Mouse (Mus musculus) embryonic facial prominence, embryonic 13.5 days (tissue): ENCODE measurements around the gene Cdc42ep2. TPM values are rescaled to one million over a fixed set of nuclear protein-coding genes. Genes with fewer than 3 reads are reported as not detected.

Source experiments
- ATAC-seq: fragments of 200-750 bp; cut with Nextera tagmentation; 2 replicates; pipeline ENCODE4 v1.8.0; 2017; ENCODE audit warnings: low read depth; ENCODE audit not compliant: insufficient number of reproducible peaks, insufficient read depth, low FRiP score, low TSS enrichment
- H3K27ac ChIP-seq: fragments of 300-500 bp; sonication (generic); 2 replicates; pipeline ENCODE4 v1.5.1; 2015; ENCODE audit warnings: moderate library complexity, mild to moderate bottlenecking, inconsistent platforms
- H3K27me3 ChIP-seq: fragments of 300-500 bp; sonication (generic); 2 replicates; pipeline ENCODE4 v1.6.1; 2015; ENCODE audit warnings: mild to moderate bottlenecking, inconsistent platforms
- H3K36me3 ChIP-seq: fragments of 300-500 bp; sonication (generic); 2 replicates; pipeline ENCODE4 v1.6.1; 2015; ENCODE audit warnings: mild to moderate bottlenecking, inconsistent platforms
- H3K4me1 ChIP-seq: fragments of 300-500 bp; sonication (generic); 2 replicates; pipeline ENCODE4 v1.6.1; 2015; ENCODE audit warnings: inconsistent platforms
- H3K4me2 ChIP-seq: fragments of 300-500 bp; sonication (generic); 2 replicates; pipeline ENCODE4 v1.6.1; 2015; ENCODE audit warnings: moderate library complexity, mild to moderate bottlenecking, inconsistent platforms
- H3K4me3 ChIP-seq: fragments of 300-500 bp; sonication (generic); 2 replicates; pipeline ENCODE4 v1.5.1; 2015; ENCODE audit warnings: mild to moderate bottlenecking, inconsistent platforms
- H3K9ac ChIP-seq: fragments of 300-500 bp; sonication (generic); 2 replicates; pipeline ENCODE4 v1.6.1; 2015; ENCODE audit warnings: mild to moderate bottlenecking, inconsistent platforms
- H3K9me3 ChIP-seq: fragments of 300-500 bp; sonication (generic); 2 replicates; pipeline ENCODE4 v1.6.1; 2016; ENCODE audit warnings: inconsistent platforms
- WGBS: fragments of 180-500 bp; shearing (Covaris S2); methylation state at CpG from one replicate; pipeline ENCODE4 v1.1.7; 2015; ENCODE audit warnings: mixed read lengths; 5-methylcytosine and 5-hydroxymethylcytosine counted together
- polyA plus RNA-seq: library from polyadenylated mRNA; unstranded; fragments of >200 nt; fragmentation: Nextera tagmentation; extraction: Ambion mirVana; gene quantifications from 2 replicates; pipeline ENCODE4 v1.2.1, GENCODE M21; 2015

The Cdc42ep2 gene
- polyA plus RNA-seq, 1 experiment from 2014 or later: 4.7 TPM

DNA sequence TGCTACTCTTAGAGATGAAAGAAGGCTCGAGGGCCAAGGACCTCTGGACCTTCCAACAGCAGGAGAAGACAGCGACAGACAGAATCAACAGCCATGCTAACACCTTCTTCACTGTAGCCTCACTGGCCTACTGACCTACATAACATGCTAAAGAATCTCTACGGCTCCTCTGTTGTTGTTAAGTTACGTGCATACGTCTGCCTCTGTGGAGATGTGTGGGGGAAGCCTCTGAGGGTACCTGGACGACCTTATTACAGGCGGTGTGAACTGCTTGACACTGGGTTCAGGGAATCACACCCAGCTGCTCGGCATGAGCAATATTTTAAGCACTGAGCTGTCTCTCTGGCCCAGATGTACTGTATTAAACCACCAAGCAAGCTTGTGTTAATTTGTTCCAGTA is 2.9 kb upstream of the Cdc42ep2 start:
- Histone ChIP-seq H3K9me3 (no peaks in the 10 kb centered on the region), H3K9ac (no peak overlapping the region), H3K36me3 (no peaks in the 10 kb centered on the region), H3K4me3 (no peak overlapping the region), H3K4me2 (no peak overlapping the region), H3K4me1 (peaks cover 51% of the 10 kb centered on the region), H3K27ac (no peak overlapping the region), H3K27me3 (peaks cover 11% of the 10 kb centered on the region)
- no peak for ATAC-seq
- WGBS: 57% methylated on average over 8 of the region's 8 CpGs

DNA sequence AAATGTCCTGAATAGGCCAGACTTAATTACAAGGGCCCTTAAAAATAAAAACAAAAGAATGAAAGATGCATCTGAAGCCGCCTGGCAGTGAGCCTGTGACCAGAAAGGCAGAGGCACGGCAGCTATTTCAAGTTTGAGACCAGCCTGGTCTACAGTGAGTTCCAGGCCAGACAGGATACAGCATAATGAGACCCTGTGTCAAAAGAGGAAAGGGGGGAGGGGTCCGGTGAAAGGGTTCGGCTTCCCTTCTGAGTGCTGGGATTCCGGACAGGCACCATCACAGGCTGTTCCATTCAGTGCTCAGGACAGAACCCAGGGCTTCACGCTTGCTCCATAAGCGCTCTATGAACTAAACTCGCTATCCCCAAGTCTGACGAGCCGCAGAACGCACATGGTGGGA is 2.4 kb upstream of the Cdc42ep2 start:
- no peak overlapping the region for H3K4me2 ChIP-seq
- ATAC-seq: no peak
- no peaks in the 10 kb centered on the region for H3K36me3 ChIP-seq
- H3K9me3 ChIP-seq: no peaks in the 10 kb centered on the region
- 61% methylated on average over 11 of the region's 11 CpGs for WGBS
- H3K9ac ChIP-seq: no peak overlapping the region
- peaks cover 54% of the 10 kb centered on the region for H3K4me1 ChIP-seq
- no peak overlapping the region for H3K4me3 ChIP-seq
- H3K27ac ChIP-seq: no peak overlapping the region
- peaks cover 11% of the 10 kb centered on the region for H3K27me3 ChIP-seq

DNA sequence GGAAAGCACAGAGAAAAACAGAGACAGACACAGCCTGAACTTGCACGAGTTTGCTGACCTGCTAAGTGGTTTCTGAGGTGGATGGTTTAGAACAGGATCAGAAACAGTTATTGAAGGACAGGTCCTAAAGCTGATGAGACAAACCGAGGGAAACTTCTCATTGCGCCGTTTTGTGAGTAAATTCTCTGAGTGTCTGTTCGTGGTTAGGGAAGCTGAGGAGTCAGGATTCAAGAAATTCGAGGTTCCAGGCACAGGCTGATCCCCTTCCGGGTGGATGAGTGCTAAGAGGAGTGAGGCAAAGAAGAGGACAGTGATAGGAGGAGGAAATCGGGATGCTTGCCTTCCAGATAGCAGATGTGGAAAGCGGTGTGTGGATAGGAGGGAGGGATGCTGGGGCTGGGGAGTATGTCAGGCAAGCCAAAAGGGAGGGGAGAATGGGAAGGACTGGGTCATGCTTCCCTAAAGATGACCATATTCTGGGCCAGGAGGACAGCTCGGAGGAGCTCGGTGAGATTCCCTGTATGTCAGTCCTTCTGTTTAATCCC is 767 bp upstream of the Cdc42ep2 start:
- ATAC-seq: no peak

DNA sequence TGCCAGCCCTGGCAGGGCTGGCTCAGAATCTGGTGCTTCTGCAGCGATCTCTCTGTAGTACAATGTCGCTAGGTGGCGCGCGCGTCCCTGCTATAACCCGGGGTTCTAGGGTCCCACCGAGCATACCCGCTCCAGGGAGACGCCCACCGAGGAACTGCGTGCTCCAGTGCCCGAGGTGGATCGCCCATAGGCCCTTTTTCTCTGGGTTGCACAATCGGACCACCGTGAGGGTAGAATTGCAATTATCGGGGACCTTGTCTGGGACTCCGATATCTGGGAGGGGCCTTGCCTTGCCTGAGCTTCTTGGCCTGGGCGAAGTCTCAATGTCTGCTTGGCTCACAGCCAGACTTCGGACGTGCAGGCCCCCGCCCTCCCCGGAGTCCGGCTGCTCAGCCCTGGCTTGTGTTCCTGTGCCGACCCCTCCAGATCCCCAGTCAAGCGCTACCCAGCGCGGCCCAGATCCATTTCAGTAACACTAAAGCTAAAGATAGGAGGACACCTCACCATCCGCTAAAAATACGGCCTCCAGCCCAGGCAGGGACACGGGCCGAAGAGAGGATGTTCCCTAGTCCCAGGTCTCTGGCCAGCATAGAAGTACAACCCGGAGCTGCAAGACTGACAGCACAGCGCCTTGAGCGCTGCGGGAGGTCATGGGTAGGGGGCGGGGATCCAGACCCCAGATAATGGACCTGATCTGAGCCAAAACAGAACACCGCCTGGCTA is 465 bp downstream of the Cdc42ep2 start:
- WGBS: under 1% methylated on average over 38 of the region's 38 CpGs
- peak overlapping the region; percentile 63 for H3K4me3 ChIP-seq
- no peaks in the 10 kb centered on the region for H3K9me3 ChIP-seq
- peak overlapping the region; percentile 68 for H3K27ac ChIP-seq
- peak; percentile 80 for ATAC-seq
- peaks cover 11% of the 10 kb centered on the region for H3K27me3 ChIP-seq
- no peaks in the 10 kb centered on the region for H3K36me3 ChIP-seq
- peaks cover 50% of the 10 kb centered on the region for H3K4me1 ChIP-seq
- H3K9ac ChIP-seq: peak overlapping the region; percentile 71
- H3K4me2 ChIP-seq: peak overlapping the region; percentile 95

More for the DNA sequence above, 767 bp upstream of the Cdc42ep2 start:
- Histone ChIP-seq H3K36me3 (no peaks in the 10 kb centered on the region), H3K4me2 (peak overlapping the region; percentile 95), H3K4me3 (peak overlapping the region; percentile 63), H3K4me1 (peaks cover 60% of the 10 kb centered on the region), H3K27ac (0 out of 2 replicates have a peak overlapping the region, but pooled peaks have one; percentile 68), H3K27me3 (peaks cover 11% of the 10 kb centered on the region), H3K9ac (peak overlapping the region; percentile 71; the same call in 1 of the 2 replicates), H3K9me3 (no peaks in the 10 kb centered on the region)
- 27% methylated on average over 11 of the region's 11 CpGs for WGBS

DNA sequence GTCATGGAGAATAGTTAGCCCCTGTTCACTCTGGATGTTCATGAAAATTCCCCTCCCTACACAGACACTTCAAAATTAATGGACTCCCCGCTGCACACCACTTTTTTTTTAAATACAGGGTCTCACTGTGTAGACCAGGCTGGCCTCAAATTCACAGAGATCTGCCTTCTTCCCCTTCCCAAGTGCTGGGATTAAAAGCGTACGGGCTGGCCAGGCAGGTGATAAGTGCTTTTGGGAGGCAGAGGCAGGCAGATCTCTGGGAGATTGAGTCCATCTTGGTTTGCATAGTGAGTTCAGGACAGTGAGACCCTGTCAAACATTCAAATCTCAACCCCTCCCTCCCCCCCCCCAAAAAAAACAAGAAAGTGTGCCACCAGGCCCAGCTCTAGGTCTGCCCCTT is 1.7 kb downstream of the Cdc42ep2 start:
- H3K27ac ChIP-seq: no peak overlapping the region
- H3K9ac ChIP-seq: no peak overlapping the region
- H3K4me1 ChIP-seq: peaks cover 38% of the 10 kb centered on the region
- no peaks in the 10 kb centered on the region for H3K9me3 ChIP-seq
- H3K36me3 ChIP-seq: peaks cover 5% of the 10 kb centered on the region
- 92% methylated on average over 3 of the region's 3 CpGs for WGBS
- peaks cover 11% of the 10 kb centered on the region for H3K27me3 ChIP-seq
- no peak for ATAC-seq
- H3K4me2 ChIP-seq: no peak overlapping the region
- no peak overlapping the region for H3K4me3 ChIP-seq

DNA sequence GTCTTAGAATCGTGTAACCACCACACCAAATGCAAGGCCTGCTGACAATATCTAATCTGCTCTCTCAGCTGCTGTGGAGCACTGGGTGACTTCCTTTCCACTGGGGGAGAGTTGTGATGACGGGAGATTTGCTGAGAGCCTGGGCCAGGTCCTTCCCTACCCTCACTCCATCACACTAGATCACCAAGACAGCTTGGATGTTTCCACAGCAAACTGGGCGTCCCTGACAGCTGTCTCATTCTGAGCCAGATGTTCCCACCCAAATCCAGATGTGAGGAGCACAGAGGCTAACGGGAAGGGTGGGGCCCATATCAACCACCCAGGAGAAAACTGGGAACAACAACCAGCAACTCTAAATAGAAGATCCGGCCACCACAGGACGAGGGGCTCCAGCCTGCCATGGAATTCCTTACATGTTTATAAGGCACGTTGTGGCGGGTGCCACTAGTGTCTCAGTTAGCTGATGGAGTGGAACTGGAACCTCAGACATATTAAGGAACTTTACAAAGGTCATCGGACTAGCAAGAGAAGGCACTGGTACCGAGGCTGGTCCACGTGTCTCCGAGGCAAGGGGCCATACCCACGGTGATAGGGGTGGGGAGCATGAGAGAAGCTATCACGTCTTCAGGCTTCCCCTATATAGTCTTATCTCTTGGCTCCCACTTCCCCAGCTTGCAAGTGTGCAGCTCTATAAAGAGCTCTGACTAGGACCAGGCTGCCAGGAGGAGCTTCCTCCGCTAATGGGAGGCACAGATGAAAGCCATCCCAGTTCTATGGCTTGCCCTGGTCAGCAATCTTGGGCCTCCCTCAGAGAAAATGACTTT is 2.3 kb downstream of the Cdc42ep2 start:
- Histone ChIP-seq H3K36me3 (peaks cover 11% of the 10 kb centered on the region), H3K27ac (no peak overlapping the region), H3K4me3 (no peak overlapping the region), H3K9ac (peak overlapping the region; percentile 59; the same call in 1 of the 2 replicates), H3K27me3 (peaks cover 11% of the 10 kb centered on the region), H3K9me3 (no peaks in the 10 kb centered on the region), H3K4me2 (peak overlapping the region; percentile 44), H3K4me1 (peaks cover 34% of the 10 kb centered on the region)
- ATAC-seq: no peak
- WGBS: 70% methylated on average over 15 of the region's 15 CpGs

DNA sequence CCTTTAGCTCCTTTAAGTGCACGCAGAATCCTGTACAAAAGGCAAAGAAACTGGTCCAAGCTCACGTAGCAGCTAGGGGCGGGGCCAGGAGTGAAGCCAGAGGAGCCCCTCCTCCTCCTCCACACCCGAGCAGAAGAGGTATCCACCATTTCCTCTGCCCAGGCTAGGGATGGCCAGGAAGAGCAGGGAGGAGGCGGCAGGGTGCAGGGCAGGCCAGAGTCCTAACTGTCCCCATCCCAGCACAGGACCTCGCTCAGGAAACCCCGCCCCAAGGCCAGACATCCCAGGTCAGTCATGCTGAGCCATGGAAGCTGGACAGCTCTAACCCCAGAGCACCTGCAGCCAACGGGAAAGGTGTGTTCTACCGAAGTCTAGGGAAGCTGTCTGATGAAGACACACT is 2.9 kb downstream of the Cdc42ep2 start:
- peaks cover 30% of the 10 kb centered on the region for H3K4me1 ChIP-seq
- WGBS: 15% methylated on average over 9 of the region's 9 CpGs
- peaks cover 15% of the 10 kb centered on the region for H3K36me3 ChIP-seq
- H3K9ac ChIP-seq: peak overlapping the region; percentile 59; the same call in 1 of the 2 replicates
- H3K9me3 ChIP-seq: no peaks in the 10 kb centered on the region
- no peak for ATAC-seq
- H3K27me3 ChIP-seq: peaks cover 11% of the 10 kb centered on the region
- no peak overlapping the region for H3K27ac ChIP-seq
- H3K4me3 ChIP-seq: 0 out of 2 replicates have a peak overlapping the region, but pooled peaks have one; percentile 8
- H3K4me2 ChIP-seq: peak overlapping the region; percentile 44

DNA sequence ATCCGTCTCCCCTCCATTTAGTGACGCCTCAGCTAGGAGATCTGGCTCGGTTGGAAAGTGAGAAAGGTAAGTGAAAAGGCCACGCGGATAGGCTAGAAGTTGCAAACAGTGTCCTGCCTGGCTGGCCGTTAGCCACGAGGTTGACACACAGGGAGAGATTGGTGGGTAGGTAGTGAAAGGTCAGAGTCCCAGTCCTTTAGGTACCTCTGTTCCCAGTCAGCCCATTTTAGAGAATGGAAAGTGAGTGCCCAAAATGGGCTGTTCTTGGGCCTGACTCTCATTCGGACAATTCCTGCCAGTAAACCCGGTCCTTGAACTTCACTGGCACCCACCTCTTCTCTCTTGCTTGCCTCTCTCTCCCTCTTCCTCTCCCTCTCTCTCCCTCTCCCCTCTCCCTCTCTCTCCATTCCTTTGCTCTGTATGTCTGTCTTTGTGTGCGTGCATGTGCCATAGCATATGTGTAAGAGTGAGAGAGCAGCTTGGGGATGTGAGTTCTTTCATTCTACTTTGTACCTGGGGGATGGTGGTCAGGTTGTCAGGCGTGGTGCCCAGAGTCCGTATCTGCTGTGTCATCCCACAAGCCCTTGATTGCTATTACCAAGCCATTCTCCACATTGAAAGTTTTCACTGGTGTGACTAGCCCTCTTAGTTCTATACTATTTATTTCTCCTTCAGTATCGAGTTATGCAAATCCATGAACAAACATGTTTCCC is 11.5 kb downstream of the Cdc42ep2 start, which contains the start of gene Dpf2:
Dpf2 (minus strand) TSS at position 4 of the 713 bp plus-strand sequence.
- Histone ChIP-seq H3K36me3 (peaks cover 23% of the 10 kb centered on the region), H3K9me3 (no peaks in the 10 kb centered on the region), H3K27me3 (no peaks in the 10 kb centered on the region), H3K4me2 (peak within 1 kb of the TSS; percentile 74), H3K4me3 (peak within 1 kb of the TSS; percentile 85), H3K27ac (peak within 1 kb of the TSS; percentile 91), H3K4me1 (peaks cover 34% of the 10 kb centered on the region), H3K9ac (peak within 1 kb of the TSS; percentile 97)
- WGBS: 21% methylated on average over 13 of the region's 13 CpGs
- ATAC-seq: 0 out of 2 replicates have a peak, but pooled peaks have one; percentile 10

DNA sequence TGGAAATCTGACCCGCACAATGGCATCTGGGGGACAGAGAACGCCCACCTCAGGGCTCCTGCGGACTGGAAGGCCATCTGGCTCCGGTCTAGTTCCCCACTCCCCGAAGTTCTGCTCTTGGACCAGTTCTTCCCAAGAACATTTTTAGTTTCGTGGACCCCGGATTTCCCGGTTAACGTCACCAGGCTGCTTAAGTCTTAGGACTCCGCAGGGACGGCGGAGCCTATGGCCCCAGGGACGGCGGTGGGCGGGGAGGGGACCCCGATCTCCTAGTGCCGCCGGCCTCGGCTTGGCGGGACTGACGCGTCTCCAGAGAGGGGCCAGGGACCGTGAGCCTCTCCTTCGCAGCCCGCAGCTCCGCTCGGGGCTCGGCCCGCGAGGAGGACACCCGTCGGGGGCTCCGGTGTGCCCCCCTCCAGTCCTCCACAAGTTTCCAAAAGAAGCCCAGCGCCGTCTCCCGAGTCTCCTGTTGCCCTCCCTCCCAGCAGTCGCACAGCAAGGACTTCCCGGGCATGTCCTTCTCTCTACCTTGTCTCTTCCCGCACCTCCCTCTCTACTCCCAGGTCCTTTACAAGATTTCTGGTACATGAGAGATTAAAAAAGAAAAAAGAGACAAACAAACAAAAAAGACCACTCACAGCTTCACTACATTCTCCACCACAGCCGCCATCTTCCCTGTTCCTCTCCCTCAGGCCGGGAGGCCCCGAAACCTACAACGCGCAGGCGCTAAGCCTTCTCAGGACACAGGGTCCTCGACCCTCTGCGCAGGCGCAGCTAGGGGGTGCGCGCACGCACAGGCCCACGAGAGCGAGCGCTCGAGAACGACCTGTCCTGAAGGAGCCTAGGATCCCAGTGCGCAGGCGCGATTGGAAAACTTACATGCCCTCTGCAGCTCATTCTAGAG is 12.3 kb downstream of the Cdc42ep2 start:
- Histone ChIP-seq H3K27ac (peak overlapping the region; percentile 91), H3K27me3 (no peaks in the 10 kb centered on the region), H3K9ac (peak overlapping the region; percentile 97), H3K4me1 (peaks cover 34% of the 10 kb centered on the region), H3K4me3 (peak overlapping the region; percentile 85), H3K4me2 (peak overlapping the region; percentile 74), H3K36me3 (peaks cover 15% of the 10 kb centered on the region), H3K9me3 (no peaks in the 10 kb centered on the region)
- peak; percentile 94 for ATAC-seq
- under 1% methylated on average over 59 of the region's 59 CpGs for WGBS

DNA sequence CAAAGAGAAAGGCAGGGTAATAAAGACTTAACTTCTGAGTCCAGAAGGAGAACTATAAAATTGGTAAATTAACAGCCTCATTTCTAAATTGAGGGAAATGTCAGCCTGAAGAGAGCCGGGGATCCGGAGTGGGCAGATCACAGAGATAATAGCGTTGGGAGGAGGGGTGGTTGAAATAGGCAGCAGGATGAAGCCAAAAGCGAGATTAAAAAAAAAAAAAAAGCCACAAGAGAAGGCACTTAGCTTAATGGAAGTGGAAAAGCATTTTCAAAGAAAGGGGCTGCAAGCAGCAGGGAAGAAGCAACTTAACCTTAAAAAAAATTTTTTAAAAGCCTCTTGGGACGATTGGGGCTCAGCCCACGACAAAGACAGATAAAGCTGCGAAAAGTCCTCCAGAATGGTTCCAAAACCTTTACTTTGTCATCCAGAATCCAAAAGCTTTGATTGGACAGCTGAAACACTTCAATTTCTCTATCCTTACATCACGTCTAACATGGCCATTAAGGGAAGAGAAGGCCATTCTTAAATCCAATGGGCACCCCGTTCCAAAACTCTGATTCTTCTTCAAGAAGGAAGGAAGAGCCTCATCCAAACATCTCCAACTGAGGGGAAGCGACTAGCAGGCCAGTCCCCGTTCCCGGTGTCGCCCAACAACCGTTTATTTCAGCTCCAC is 13.1 kb downstream of the Cdc42ep2 start:
- WGBS: 6% methylated on average over 14 of the region's 14 CpGs
- Histone ChIP-seq H3K9ac (peak overlapping the region; percentile 97), H3K36me3 (peaks cover 17% of the 10 kb centered on the region), H3K27me3 (no peaks in the 10 kb centered on the region), H3K4me1 (peaks cover 34% of the 10 kb centered on the region), H3K27ac (peak overlapping the region; percentile 91), H3K4me2 (peak overlapping the region; percentile 74), H3K4me3 (peak overlapping the region; percentile 85), H3K9me3 (no peaks in the 10 kb centered on the region)
- no peak for ATAC-seq
